Mouse (Mus musculus) layer of hippocampus, adult 9-11 months (tissue): ENCODE data around the gene Epb41l2.
A peak's percentile ranks its signal among the peaks of the same experiment; 100 is the strongest.

Experiments
- DNase-seq: peaks from one replicate; pipeline ENCODE4 v3.0.0; 2022

The Epb41l2 gene

DNA sequence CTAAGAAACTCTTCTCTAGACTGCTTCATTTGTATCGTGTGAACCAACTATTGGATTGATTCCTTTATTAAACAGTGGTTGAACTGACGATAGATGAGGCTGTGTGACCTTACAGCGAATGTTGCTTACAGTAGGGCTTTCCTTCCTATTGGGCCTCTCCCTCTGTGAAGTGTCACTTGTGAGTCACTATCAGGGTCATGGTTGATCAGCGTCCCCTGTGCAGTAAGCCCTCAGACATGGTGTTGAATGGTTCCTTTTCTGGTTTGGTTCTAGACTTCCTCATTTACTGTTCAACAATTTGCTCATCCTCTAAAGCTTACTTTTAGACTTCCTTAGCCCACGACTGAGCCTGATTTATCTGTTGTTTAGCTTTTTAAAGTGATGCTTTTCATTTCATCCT is 7.1 kb downstream of the Epb41l2 start:
- peak; percentile 30 for DNase-seq

DNA sequence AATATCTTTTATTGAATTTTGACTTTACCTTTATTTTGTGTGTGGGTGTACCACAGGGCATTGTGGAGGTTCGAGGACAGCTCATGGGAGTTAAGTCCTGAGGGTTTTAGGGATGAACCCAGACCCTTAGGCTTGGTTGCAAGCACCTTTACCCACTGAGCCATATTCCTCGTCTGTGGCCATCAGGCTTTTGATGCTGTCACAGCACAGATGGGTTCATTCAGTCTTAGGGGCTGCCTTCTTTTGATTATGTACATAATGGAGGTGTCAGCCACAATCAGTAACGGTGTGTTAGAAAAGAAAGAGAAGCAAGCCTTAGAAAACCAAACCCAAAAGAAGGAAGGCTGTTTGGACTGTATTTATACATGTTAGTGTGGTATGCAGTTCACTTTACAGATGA is 9.3 kb downstream of the Epb41l2 start:
- DNase-seq, result no peak

DNA sequence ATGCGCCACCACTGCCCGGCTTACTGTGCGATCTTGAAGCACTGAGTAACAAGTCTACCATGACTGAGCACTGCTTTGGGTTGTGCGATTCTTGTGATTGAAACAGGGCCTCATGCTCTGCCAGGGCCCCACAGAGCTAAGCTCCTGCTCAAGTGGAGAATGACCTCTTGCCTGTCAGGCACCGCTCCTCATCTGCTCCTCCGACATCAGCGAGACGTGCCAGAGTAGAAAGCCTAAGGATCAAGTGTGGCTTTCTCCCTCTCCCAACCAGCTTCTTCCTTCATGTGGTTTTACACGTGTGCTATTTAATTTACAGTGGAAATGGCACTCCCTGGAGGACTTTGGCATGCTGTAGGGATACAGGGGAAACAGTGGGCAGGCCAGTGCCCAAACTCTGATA is 10.1 kb downstream of the Epb41l2 start:
- DNase-seq, result no peak

DNA sequence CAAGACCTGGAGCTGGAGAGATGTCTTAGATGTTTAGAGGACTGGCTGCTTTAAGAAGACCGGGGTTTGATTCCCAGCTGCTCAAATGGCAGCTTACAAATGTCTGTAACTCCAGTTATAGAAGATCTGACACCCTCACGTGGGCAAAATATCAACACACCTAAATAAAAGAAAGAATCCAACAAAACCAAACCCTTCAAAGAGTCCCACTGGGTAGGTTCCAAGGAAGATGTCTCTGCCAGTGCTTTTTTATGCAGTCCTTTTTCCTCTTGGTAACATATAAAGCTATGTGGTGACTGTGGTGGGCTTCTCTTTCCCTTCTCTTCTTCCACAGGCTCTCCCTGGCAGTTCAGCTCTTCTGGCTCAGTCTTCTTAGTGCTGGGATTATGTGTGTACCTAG is 11.7 kb downstream of the Epb41l2 start:
- DNase-seq, result no peak

GRCm38 (mm10) chr10:25371915-25372371 is 12.3 kb downstream of the Epb41l2 start:
- peak; percentile 26 for DNase-seq

DNA sequence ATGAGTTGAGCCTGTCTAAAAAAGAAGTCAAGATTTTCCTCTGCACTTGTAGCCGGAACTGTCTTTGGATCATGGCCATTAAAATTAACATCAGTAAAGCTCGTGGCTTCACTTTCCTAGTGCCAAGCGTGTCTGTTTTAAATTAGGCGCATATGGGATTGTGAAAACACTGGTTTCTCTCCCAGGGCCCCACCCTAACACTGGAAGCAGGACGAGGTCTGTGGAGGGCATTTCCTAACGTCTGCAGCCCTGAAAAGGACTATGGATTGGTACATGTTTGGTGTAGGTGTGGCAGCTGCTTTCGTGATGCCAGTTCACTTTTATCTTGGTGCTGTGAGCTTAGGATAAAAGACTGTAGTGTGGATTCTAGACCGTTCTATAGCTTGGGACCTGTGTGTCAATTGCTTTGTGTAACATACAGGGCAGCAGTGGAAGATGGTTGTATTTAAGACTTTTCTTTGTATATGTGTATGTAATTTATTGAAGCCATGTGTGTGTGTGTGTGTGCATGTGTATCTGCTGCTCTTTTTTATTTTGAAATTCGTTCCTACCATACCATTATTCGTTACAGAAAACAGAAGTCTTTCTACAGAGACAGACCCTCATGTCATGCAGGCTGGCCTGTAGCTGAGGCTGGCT is 13.0 kb downstream of the Epb41l2 start:
- no peak for DNase-seq

DNA sequence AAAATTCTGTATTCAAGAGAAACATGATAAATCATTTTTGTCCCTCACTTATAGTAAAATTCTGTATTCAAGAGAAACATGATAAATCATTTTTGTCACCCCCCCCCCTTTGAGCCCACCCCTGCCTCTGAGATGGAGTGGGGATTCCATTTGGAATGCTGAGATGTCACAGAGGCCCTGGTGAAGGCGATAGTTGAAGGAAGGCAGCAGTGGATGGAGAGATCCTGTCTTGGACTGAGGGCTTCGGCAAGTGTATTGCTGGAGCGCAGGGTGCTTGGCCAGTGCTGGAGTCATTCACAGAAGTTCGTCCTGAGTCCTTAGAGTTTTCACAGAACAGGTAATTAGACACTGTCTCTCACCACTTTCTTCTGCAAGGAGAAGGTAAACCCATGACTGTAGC is 15.4 kb downstream of the Epb41l2 start:
- no peak for DNase-seq

DNA sequence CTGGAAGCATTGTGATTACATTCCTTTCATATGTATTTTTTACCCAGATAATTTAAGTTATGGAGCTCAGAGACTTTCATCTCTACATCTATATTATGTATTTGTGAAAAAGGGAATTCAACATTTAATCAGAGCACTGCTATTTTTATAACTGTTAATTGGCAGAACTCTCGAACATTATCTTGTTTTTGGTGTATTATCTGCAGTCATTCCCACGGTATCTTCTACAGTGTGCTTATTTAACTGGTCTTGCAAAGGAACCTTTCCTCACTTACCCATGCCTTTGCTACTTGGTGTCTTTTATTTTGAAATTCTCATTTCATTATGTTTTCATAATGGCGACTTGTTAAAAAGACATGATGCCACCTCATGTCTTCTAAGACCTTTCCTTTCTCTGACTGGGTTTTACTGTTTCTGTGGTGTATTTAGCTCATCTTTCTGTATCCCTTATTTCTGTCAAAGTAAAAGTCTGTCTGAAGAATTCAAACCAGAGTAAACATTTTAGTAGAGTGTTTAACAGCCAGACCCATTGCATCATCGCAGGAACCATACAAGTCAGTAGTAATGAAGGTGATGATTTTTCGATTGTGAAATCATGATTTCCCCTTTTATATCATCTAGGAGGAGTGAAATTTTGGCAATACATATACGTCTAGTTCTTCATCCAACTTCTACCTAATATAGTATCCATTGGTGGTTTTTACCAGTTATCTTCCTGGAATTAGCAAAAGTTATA is 21.3 kb downstream of the Epb41l2 start:
- DNase-seq, result no peak

- DNase-seq, result no peak
These were observed 22.4 kb downstream of the Epb41l2 start for GRCm38 (mm10) chr10:25381951-25382350.

- DNase-seq, result no peak
These were observed 23.6 kb downstream of the Epb41l2 start for GRCm38 (mm10) chr10:25383171-25383570.

GRCm38 (mm10) chr10:25384391-25384790 is 24.8 kb downstream of the Epb41l2 start:
- no peak for DNase-seq

GRCm38 (mm10) chr10:25385811-25386580 is 26.4 kb downstream of the Epb41l2 start:
- no peak for DNase-seq

DNA sequence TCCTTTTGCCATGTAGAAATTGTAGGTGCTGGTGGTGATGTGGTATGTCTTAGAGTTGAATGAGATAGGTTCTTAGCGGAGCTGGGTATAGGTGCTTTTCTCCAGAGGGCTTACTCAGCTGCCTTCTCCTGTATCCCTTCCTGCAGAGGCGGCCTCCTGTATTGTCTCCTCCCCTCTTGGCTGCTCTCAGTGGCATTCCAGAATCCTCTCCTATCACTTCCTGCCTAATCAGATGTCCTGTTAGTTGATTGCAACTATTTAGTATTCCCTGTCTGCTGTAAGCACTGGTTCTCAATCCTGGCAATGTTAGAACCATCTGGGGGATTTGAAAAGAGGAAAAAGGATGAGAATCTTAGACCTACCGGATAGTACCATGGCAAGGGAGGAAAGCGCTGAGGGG is 27.3 kb downstream of the Epb41l2 start:
- DNase-seq, result no peak

GRCm38 (mm10) chr10:25387268-25387667 is 27.7 kb downstream of the Epb41l2 start:
- no peak for DNase-seq

DNA sequence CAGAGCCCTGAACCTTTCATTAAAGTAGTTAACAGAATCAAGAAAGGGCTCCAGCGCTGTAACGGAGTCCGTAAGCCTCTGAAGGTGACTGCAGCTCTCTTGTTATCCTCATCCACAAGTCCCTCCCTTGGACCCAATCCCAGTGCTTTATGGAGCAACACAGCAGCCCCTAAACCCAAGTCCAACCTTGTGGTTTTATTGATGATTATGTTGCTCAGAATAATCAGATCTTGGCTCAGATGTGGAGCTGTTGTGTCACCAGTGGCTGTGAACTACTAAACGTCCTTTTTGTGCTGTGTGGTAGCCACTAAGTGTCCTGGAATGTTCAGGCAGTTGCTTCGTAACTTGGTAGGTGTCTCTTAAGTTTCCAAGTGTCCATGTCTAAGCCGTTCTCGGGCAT is 33.2 kb downstream of the Epb41l2 start:
- DNase-seq, result no peak

GRCm38 (mm10) chr10:25393721-25394120 is 34.1 kb downstream of the Epb41l2 start:
- DNase-seq, result no peak

DNA sequence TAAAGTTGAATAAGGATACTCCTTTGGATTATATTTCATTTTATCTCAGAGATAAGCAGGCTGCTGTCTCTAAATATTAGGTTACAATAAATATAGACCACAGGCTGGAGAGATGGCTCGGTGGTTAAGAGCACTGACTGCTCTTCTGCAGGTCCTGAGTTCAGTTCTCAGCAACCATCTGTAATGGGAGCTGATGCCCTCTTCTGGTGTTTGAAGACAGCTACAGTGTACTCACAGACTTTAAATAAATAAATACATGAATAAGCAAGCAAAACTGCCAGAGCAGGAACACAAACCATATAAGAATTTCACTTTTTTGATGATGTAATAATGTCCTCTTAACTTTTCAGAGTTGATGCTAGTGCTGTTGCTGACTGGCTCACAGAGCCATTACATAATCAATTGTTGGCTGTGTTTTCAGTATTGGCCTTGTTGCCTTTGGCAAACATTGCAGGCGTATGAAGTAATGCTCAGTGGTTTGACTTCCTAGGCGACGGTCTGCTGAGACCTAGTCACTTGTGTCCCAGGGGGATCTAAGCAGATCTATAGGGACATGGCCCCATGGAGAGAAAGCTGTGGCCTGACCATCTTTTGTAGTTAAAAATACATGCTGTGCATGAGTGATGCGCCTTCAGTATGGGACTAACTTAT is 35.8 kb downstream of the Epb41l2 start:
- no peak for DNase-seq

DNA sequence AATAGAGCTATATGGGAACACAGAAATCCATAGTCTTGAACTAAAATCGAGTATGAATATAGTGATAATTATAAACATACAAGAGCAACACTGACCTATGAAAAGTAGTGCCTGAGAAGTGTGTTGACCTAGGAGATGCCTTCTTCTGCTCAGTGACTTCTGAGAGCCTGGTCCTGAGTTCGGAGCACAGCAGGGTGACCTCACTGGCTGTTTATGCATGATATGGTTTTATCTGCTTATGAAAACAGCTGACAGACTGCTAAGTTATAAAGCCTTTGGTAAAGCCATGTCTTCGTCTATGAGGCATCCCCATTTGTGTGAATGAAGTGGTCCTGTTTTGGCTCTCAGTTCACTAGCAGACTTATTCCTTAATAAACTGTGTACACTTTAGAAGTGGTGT is 37.3 kb downstream of the Epb41l2 start:
- no peak for DNase-seq

GRCm38 (mm10) chr10:25397767-25398690 is 38.4 kb downstream of the Epb41l2 start:
- no peak for DNase-seq

DNA sequence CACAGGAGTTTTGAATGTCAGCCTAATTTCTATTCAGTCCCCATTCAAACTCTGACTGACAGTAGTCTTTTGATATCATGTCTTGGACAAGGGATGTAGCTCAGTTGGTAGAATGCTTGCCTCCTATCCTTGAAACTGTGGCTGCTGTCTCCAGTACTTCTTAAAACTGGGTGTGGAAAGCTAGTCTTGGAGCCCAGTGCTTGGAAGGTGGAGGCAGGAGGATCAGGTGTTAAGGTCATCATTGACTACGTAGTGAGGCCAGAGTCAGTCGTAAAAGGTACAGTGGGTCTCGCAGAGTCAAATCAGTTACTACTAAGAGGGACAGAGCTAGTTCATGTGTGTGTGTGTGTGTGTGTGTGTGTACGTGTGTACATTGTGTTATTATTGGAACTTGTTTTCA is 39.4 kb downstream of the Epb41l2 start:
- no peak for DNase-seq

GRCm38 (mm10) chr10:25400076-25400475 is 40.5 kb downstream of the Epb41l2 start:
- no peak for DNase-seq

DNA sequence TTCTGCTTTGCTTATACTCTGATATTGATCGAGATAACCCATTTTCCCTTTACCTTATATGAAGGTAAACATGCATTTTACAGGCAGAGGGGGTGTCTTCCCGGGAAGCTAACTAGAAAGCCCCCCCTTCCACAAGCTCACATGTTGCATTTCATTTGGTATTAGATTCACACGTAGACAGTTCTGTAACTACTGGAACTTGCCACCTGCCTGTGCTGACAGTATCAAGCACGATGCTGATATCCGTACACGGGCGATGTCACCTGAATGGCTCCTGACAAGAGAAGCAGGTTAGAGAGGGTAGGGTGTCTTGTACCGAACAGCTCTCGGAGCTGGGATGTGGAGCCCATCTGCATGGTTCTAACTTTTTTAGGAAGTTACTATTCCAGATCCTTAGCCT is 41.0 kb downstream of the Epb41l2 start:
- DNase-seq, result no peak
